Mouse (Mus musculus) megakaryocyte, embryonic 14.5 days (primary cell): Measurements from ENCODE around the gene Kcnab3.

Source experiments
- FLI1 ChIP-seq: IDR thresholded peaks from 2 replicates; pipeline ENCODE4 v1.6.1; 2012; ENCODE audit warnings: low read length, inconsistent platforms, mixed read lengths
- GATA1 ChIP-seq: IDR thresholded peaks from 3 replicates; pipeline ENCODE4 v1.6.1; 2012; ENCODE audit warnings: mixed read lengths, low read length, inconsistent platforms, borderline replicate concordance

DNA sequence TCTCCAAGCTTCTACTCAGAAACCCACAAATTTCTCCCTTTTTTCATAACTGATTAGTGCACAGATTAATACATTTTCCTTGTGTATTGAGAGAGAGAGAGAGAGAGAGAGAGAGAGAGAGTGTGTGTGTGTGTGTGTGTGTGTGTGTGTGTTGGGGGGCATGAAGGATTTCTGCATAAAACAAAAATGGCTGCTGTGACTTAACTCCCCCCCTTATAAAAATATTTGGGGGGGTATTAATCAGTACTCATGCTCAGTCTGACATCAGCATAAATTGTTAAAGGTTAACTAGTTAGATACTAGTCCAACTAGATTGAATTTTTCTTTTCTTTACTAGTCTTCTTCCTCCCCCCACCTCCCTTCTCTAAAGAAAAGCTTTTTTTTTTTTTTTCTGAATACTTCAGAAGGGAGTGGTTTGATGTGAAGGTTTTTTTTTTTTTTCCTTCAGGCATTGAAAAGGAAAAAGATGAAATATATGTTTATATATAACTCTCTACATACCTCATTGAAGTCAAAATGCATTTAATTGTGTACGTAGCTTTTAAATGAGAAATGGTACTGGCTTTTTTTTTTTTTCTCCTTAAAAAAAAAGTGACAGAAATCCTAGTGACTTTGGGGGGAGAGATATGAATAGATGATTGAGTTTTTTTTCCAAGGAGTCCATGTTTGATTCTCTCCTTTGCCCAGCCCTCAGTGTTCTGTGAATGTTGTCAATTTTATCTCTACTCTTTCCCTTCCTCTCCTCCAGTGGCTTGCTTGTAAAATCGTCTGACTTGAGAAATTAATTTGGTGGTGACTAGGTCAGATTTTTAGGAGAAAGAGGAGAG is 44.1 kb downstream of the Kcnab3 start:
- TF ChIP-seq GATA1 (no peak), FLI1 (no peak)
